Mouse (Mus musculus): Measurements from ENCODE around the gene Wiz. TPM values are rescaled to one million over a fixed set of nuclear protein-coding genes. Genes with fewer than 3 reads are reported as not detected.

Wiz gene
- polyA plus RNA-seq, 1 experiment from 2014 or later = 22.3 TPM

GRCm38 (mm10) chr17:32355031-32355430, 34.2 kb downstream of the Wiz start:
- peaks cover 68% of the 10 kb centered on the region for H3K36me3 ChIP-seq
- DNase-seq (ENCODE audit: low spot score) = no peak
- no peaks in the 10 kb centered on the region for H3K27me3 ChIP-seq (ENCODE audit: low read depth, poor library complexity, severe bottlenecking)
- no peaks in the 10 kb centered on the region for H3K9me3 ChIP-seq (replicated peaks)
- H3K4me3 ChIP-seq = no peak overlapping the region
- 92% methylated on average over 6 of the region's 6 CpGs for WGBS
- no peak overlapping the region for H3K27ac ChIP-seq (replicated peaks)
- peaks cover 31% of the 10 kb centered on the region for H3K4me1 ChIP-seq

GRCm38 (mm10) chr17:32354211-32354610, 35.0 kb downstream of the Wiz start:
- no peaks in the 10 kb centered on the region for H3K9me3 ChIP-seq (replicated peaks)
- no peak overlapping the region; the same call in 1 of the 2 replicates for H3K27ac ChIP-seq (replicated peaks)
- no peaks in the 10 kb centered on the region for H3K27me3 ChIP-seq (ENCODE audit: low read depth, poor library complexity, severe bottlenecking)
- DNase-seq (ENCODE audit: low spot score) = no peak
- WGBS = 63% methylated on average over 5 of the region's 5 CpGs
- H3K4me3 ChIP-seq = no peak overlapping the region
- H3K36me3 ChIP-seq = peaks cover 60% of the 10 kb centered on the region
- peaks cover 39% of the 10 kb centered on the region for H3K4me1 ChIP-seq

GRCm38 (mm10) chr17:32353696-32354095, 35.5 kb downstream of the Wiz start:
- Histone ChIP-seq H3K27ac (replicated peaks) (no peak overlapping the region; the same call in 1 of the 2 replicates), H3K4me1 (peaks cover 44% of the 10 kb centered on the region), H3K4me3 (no peak overlapping the region), H3K9me3 (replicated peaks) (no peaks in the 10 kb centered on the region), H3K36me3 (peaks cover 55% of the 10 kb centered on the region), H3K27me3 (ENCODE audit: low read depth, poor library complexity, severe bottlenecking) (no peaks in the 10 kb centered on the region)
- no peak for DNase-seq (ENCODE audit: low spot score)
- 73% methylated on average over 4 of the region's 4 CpGs for WGBS

- no peaks in the 10 kb centered on the region for H3K9me3 ChIP-seq (replicated peaks)
- no peak overlapping the region for H3K4me3 ChIP-seq
Measured at GRCm38 (mm10) chr17:32351726-32352125, 37.5 kb downstream of the Wiz start.

GRCm38 (mm10) chr17:32351269-32351668, 38.0 kb downstream of the Wiz start:
- WGBS = 75% methylated on average over 3 of the region's 3 CpGs
- H3K36me3 ChIP-seq = peaks cover 30% of the 10 kb centered on the region
- H3K27ac ChIP-seq (replicated peaks) = no peak overlapping the region
- no peaks in the 10 kb centered on the region for H3K9me3 ChIP-seq (replicated peaks)
- H3K4me1 ChIP-seq = peaks cover 56% of the 10 kb centered on the region
- peak overlapping the region; percentile 88 for H3K4me3 ChIP-seq
- no peak for DNase-seq (ENCODE audit: low spot score)
- no peaks in the 10 kb centered on the region for H3K27me3 ChIP-seq (ENCODE audit: low read depth, poor library complexity, severe bottlenecking)

More at GRCm38 (mm10) chr17:32351726-32352125, 37.5 kb downstream of the Wiz start:
- H3K4me1 ChIP-seq = peaks cover 56% of the 10 kb centered on the region
- no peak overlapping the region for H3K27ac ChIP-seq (replicated peaks)
- H3K27me3 ChIP-seq (ENCODE audit: low read depth, poor library complexity, severe bottlenecking) = no peaks in the 10 kb centered on the region
- peaks cover 35% of the 10 kb centered on the region for H3K36me3 ChIP-seq
- no peak for DNase-seq (ENCODE audit: low spot score)

- Histone ChIP-seq H3K27me3 (ENCODE audit: low read depth, poor library complexity, severe bottlenecking) (no peaks in the 10 kb centered on the region), H3K36me3 (peaks cover 23% of the 10 kb centered on the region), H3K27ac (replicated peaks) (peak within 1 kb of the TSS; percentile 90), H3K4me1 (peaks cover 56% of the 10 kb centered on the region), H3K9me3 (replicated peaks) (no peaks in the 10 kb centered on the region), H3K4me3 (peak within 1 kb of the TSS; percentile 88)
- under 1% methylated on average over 37 of the region's 37 CpGs for WGBS
- peak; percentile 92 for DNase-seq (ENCODE audit: low spot score)
Measured at GRCm38 (mm10) chr17:32350382-32350983, 38.8 kb downstream of the Wiz start, which contains the start of gene Akap8l. Gene Akap8l, minus strand, starts transcription at chr17:32350607.

GRCm38 (mm10) chr17:32349851-32350381, 39.3 kb downstream of the Wiz start:
- Histone ChIP-seq H3K4me3 (peak overlapping the region; percentile 88), H3K27ac (replicated peaks) (peak overlapping the region; percentile 90), H3K27me3 (ENCODE audit: low read depth, poor library complexity, severe bottlenecking) (no peaks in the 10 kb centered on the region), H3K4me1 (peaks cover 55% of the 10 kb centered on the region), H3K9me3 (replicated peaks) (no peaks in the 10 kb centered on the region), H3K36me3 (peaks cover 21% of the 10 kb centered on the region)
- no peak for DNase-seq (ENCODE audit: low spot score)
- under 1% methylated on average over 24 of the region's 24 CpGs for WGBS

- DNase-seq (ENCODE audit: low spot score) = peak; percentile 50
- peaks cover 21% of the 10 kb centered on the region for H3K36me3 ChIP-seq
- H3K4me3 ChIP-seq = peak overlapping the region; percentile 88
- peaks cover 47% of the 10 kb centered on the region for H3K4me1 ChIP-seq
- no peaks in the 10 kb centered on the region for H3K27me3 ChIP-seq (ENCODE audit: low read depth, poor library complexity, severe bottlenecking)
- no peak overlapping the region for H3K27ac ChIP-seq (replicated peaks)
- no peaks in the 10 kb centered on the region for H3K9me3 ChIP-seq (replicated peaks)
- WGBS = 16% methylated on average over 4 of the region's 4 CpGs
Measured at GRCm38 (mm10) chr17:32349037-32349732, 40.1 kb downstream of the Wiz start.

- Histone ChIP-seq H3K4me1 (peaks cover 40% of the 10 kb centered on the region), H3K9me3 (replicated peaks) (no peaks in the 10 kb centered on the region), H3K4me3 (no peak overlapping the region), H3K27ac (replicated peaks) (no peak overlapping the region), H3K36me3 (peaks cover 21% of the 10 kb centered on the region), H3K27me3 (ENCODE audit: low read depth, poor library complexity, severe bottlenecking) (no peaks in the 10 kb centered on the region)
- DNase-seq (ENCODE audit: low spot score) = no peak
- 94% methylated on average over 2 of the region's 2 CpGs for WGBS
Measured at GRCm38 (mm10) chr17:32348406-32348805, 40.8 kb downstream of the Wiz start.

- DNase-seq (ENCODE audit: low spot score) = no peak
- 91% methylated on average over 1 of the region's 1 CpGs for WGBS
Measured at GRCm38 (mm10) chr17:32341102-32341501, 48.1 kb downstream of the Wiz start.

GRCm38 (mm10) chr17:32340110-32340509, 49.1 kb downstream of the Wiz start:
- 88% methylated on average over 1 of the region's 1 CpGs for WGBS
- H3K36me3 ChIP-seq = peaks cover 87% of the 10 kb centered on the region
- no peak overlapping the region for H3K4me3 ChIP-seq
- H3K27me3 ChIP-seq (ENCODE audit: low read depth, poor library complexity, severe bottlenecking) = no peaks in the 10 kb centered on the region
- no peaks in the 10 kb centered on the region for H3K9me3 ChIP-seq (replicated peaks)
- no peaks in the 10 kb centered on the region for H3K4me1 ChIP-seq
- no peak for DNase-seq (ENCODE audit: low spot score)
- H3K27ac ChIP-seq (replicated peaks) = no peak overlapping the region

More at GRCm38 (mm10) chr17:32341102-32341501, 48.1 kb downstream of the Wiz start:
- Histone ChIP-seq H3K27me3 (ENCODE audit: low read depth, poor library complexity, severe bottlenecking) (no peaks in the 10 kb centered on the region), H3K4me3 (no peak overlapping the region), H3K4me1 (no peaks in the 10 kb centered on the region), H3K36me3 (peaks cover 79% of the 10 kb centered on the region), H3K9me3 (replicated peaks) (no peaks in the 10 kb centered on the region), H3K27ac (replicated peaks) (no peak overlapping the region)

GRCm38 (mm10) chr17:32335869-32336268, 53.4 kb downstream of the Wiz start:
- H3K27ac ChIP-seq (replicated peaks) = no peak overlapping the region
- peaks cover 89% of the 10 kb centered on the region for H3K36me3 ChIP-seq
- no peak for DNase-seq (ENCODE audit: low spot score)
- H3K4me3 ChIP-seq = no peak overlapping the region
- H3K27me3 ChIP-seq (ENCODE audit: low read depth, poor library complexity, severe bottlenecking) = no peaks in the 10 kb centered on the region
- H3K9me3 ChIP-seq (replicated peaks) = no peaks in the 10 kb centered on the region
- 93% methylated on average over 2 of the region's 2 CpGs for WGBS
- no peaks in the 10 kb centered on the region for H3K4me1 ChIP-seq

GRCm38 (mm10) chr17:32334921-32335320, 54.3 kb downstream of the Wiz start:
- no peak overlapping the region for H3K4me3 ChIP-seq
- no peaks in the 10 kb centered on the region for H3K27me3 ChIP-seq (ENCODE audit: low read depth, poor library complexity, severe bottlenecking)
- WGBS = 95% methylated on average over 12 of the region's 12 CpGs
- no peak for DNase-seq (ENCODE audit: low spot score)
- H3K9me3 ChIP-seq (replicated peaks) = no peaks in the 10 kb centered on the region
- H3K4me1 ChIP-seq = no peaks in the 10 kb centered on the region
- peaks cover 95% of the 10 kb centered on the region for H3K36me3 ChIP-seq
- no peak overlapping the region for H3K27ac ChIP-seq (replicated peaks)

Measured in midbrain, embryonic 10.5 days (tissue).